Mouse (Mus musculus): Measurements from ENCODE around the gene Olfr1368.

DNA sequence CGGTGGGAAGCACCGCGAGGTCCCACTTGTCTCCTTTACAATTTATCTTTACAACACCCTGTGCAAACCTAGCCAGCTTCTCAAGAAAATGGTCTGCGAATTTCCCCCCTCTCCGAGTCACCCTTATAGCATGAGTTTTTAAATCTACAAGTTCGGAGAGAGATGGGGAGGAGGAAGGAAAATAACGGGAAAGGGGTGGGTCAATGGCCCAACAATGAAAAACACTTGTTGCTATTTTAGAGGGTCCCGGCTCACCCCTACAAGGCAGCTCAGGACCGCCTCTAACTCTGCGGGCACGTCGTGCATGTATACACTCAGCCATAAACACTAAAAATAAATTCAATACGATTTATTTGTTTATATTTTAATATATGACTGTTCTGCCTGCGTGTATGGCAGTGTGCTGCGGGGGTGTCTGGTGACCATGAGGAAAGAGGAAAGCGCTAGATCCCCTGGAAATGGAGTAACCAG lies 14.4 kb upstream of the Olfr1368 start:
- TF ChIP-seq CTCF (IDR thresholded peaks at IDR 0.05; ENCODE audit: low read depth) = no peak
- TF ChIP-seq EP300 (IDR thresholded peaks at IDR 0.05; ENCODE audit: low read depth) = no peak

All from heart, postnatal 0 days (tissue).